Mouse (Mus musculus): ENCODE data around the gene Smc4. TPM values are rescaled to one million over a fixed set of nuclear protein-coding genes. Genes with fewer than 3 reads are reported as not detected.
"Not testable (repeated sequence)": the region's sequence is repeated elsewhere in the genome, so short reads cannot be mapped to it uniquely, and the experiment has no call there.

The Smc4 gene
- polyA plus RNA-seq, 1 experiment from 2014 or later, result 143 TPM

DNA sequence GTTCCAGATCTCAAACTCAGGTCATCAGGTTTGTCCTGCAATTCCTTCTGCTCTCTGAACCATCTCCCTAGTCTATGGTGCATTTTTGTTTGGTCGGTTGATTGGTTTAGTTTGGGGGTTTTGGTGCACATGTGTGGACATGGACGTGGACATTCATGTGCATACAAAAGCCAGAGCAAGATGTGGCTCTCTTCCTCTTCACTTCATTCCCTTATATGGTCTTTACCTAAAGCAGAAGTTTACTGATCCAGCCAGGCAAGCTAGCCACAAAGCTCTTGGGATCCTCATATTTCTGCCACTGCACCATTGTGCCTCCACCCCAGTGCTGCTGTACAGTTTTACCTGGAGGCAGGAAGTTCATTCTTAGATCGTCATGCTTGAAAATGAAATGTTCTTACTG lies 12.6 kb downstream of the Smc4 start:
- no peak overlapping the region for H3K27ac ChIP-seq (replicated peaks)
- H3K4me3 ChIP-seq (replicated peaks), result no peak overlapping the region
- no peaks in the 10 kb centered on the region for H3K9me3 ChIP-seq (replicated peaks)
- no peak overlapping the region for H3K4me2 ChIP-seq (replicated peaks)
- ATAC-seq (ENCODE audit: insufficient number of reproducible peaks, low FRiP score, low TSS enrichment, low read depth), result no peak
- no peaks in the 10 kb centered on the region for H3K27me3 ChIP-seq
- no peaks in the 10 kb centered on the region for H3K4me1 ChIP-seq
- H3K9ac ChIP-seq, result no peak overlapping the region
- H3K36me3 ChIP-seq, result peaks cover 27% of the 10 kb centered on the region
- WGBS, result 89% methylated on average over 3 of the region's 3 CpGs

DNA sequence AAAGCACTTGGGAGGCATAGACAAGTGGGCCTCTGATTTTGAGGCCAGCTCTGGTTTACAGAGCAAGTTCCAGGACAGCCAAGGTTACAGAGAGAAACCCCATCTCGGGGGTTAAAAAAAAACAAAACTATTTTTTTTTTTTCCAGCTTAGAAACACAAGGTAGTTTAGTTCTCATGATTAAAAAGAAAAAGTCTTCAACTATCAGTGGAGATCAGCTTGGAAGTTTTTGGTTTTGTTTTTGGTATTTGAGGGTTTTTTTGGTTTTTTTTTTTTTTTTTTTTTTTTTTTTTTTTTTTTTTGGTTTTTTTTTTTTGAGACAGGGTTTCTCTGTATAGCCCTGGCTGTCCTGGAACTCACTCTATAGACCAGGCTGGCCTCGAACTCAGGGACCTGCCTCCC lies 14.1 kb downstream of the Smc4 start:
- not testable (repeated sequence) for H3K4me1 ChIP-seq; H3K9me3 ChIP-seq (replicated peaks); H3K27me3 ChIP-seq; H3K4me2 ChIP-seq (replicated peaks); H3K9ac ChIP-seq; H3K27ac ChIP-seq (replicated peaks); H3K4me3 ChIP-seq (replicated peaks); ATAC-seq (ENCODE audit: insufficient number of reproducible peaks, low FRiP score, low TSS enrichment, low read depth)
- WGBS, result 99% methylated on average over 2 of the region's 2 CpGs
- peaks cover 33% of the 10 kb centered on the region for H3K36me3 ChIP-seq

- 89% methylated on average over 2 of the region's 2 CpGs for WGBS
These were observed 15.7 kb downstream of the Smc4 start for GRCm38 (mm10) chr3:69020285-69020684.

GRCm38 (mm10) chr3:69020764-69021163 lies 16.2 kb downstream of the Smc4 start:
- H3K9me3 ChIP-seq (replicated peaks), result no peaks in the 10 kb centered on the region
- no peak overlapping the region for H3K9ac ChIP-seq
- H3K4me1 ChIP-seq, result no peaks in the 10 kb centered on the region
- ATAC-seq (ENCODE audit: insufficient number of reproducible peaks, low FRiP score, low TSS enrichment, low read depth), result no peak
- no peaks in the 10 kb centered on the region for H3K27me3 ChIP-seq
- H3K36me3 ChIP-seq, result peaks cover 39% of the 10 kb centered on the region
- no peak overlapping the region for H3K27ac ChIP-seq (replicated peaks)
- H3K4me3 ChIP-seq (replicated peaks), result no peak overlapping the region
- no peak overlapping the region for H3K4me2 ChIP-seq (replicated peaks)

More at GRCm38 (mm10) chr3:69020285-69020684, 15.7 kb downstream of the Smc4 start:
- Histone ChIP-seq H3K9ac (no peak overlapping the region), H3K4me2 (replicated peaks) (no peak overlapping the region), H3K27ac (replicated peaks) (no peak overlapping the region), H3K4me1 (no peaks in the 10 kb centered on the region), H3K27me3 (no peaks in the 10 kb centered on the region), H3K9me3 (replicated peaks) (no peaks in the 10 kb centered on the region), H3K36me3 (peaks cover 39% of the 10 kb centered on the region), H3K4me3 (replicated peaks) (no peak overlapping the region)
- no peak for ATAC-seq (ENCODE audit: insufficient number of reproducible peaks, low FRiP score, low TSS enrichment, low read depth)

- H3K9ac ChIP-seq, result no peak overlapping the region
- 98% methylated on average over 1 of the region's 1 CpGs for WGBS
- no peak overlapping the region for H3K4me2 ChIP-seq (replicated peaks)
- no peak overlapping the region for H3K27ac ChIP-seq (replicated peaks)
- ATAC-seq (ENCODE audit: insufficient number of reproducible peaks, low FRiP score, low TSS enrichment, low read depth), result no peak
- H3K9me3 ChIP-seq (replicated peaks), result no peaks in the 10 kb centered on the region
- no peak overlapping the region for H3K4me3 ChIP-seq (replicated peaks)
- H3K36me3 ChIP-seq, result peaks cover 56% of the 10 kb centered on the region
- no peaks in the 10 kb centered on the region for H3K27me3 ChIP-seq
- H3K4me1 ChIP-seq, result no peaks in the 10 kb centered on the region
These were observed 21.7 kb downstream of the Smc4 start for GRCm38 (mm10) chr3:69026133-69026783.

DNA sequence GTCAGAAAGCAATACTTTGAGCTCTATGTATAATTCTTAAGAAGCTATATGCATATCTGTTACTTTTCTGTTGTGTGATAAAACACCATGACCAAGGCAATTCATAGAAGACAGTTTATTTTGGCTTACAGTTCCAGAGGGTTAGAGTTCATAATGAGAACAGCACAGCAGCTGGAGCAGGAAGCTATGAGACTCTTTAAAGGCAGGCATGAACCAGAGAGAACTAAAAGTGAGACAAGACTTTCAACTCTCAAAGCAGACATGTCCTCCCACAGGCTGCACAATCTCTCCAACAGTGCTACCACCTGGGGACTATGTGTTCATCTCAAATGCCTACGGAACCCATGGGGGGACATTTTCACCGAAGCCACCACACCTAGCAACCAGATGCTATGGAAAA lies 35.6 kb downstream of the Smc4 start:
- Histone ChIP-seq H3K4me2 (replicated peaks) (0 out of 2 replicates have a peak overlapping the region, but pooled peaks have one; percentile 15), H3K27me3 (no peaks in the 10 kb centered on the region), H3K36me3 (peaks cover 13% of the 10 kb centered on the region), H3K9ac (no peak overlapping the region), H3K27ac (replicated peaks) (no peak overlapping the region), H3K9me3 (replicated peaks) (no peaks in the 10 kb centered on the region), H3K4me3 (replicated peaks) (no peak overlapping the region), H3K4me1 (peaks cover 9% of the 10 kb centered on the region; the same call in 1 of the 2 replicates)
- ATAC-seq (ENCODE audit: insufficient number of reproducible peaks, low FRiP score, low TSS enrichment, low read depth), result no peak
- 90% methylated on average over 2 of the region's 2 CpGs for whole genome bisulfite sequencing

- no peaks in the 10 kb centered on the region for H3K27me3 ChIP-seq
- H3K36me3 ChIP-seq, result peaks cover 5% of the 10 kb centered on the region
- H3K4me1 ChIP-seq, result peaks cover 17% of the 10 kb centered on the region
- H3K27ac ChIP-seq (replicated peaks), result no peak overlapping the region
- H3K4me2 ChIP-seq (replicated peaks), result peak overlapping the region; percentile 11; the same call in 1 of the 2 replicates
- H3K4me3 ChIP-seq (replicated peaks), result peak overlapping the region; percentile 15; the same call in 1 of the 2 replicates
- no peaks in the 10 kb centered on the region for H3K9me3 ChIP-seq (replicated peaks)
- WGBS, result 58% methylated on average over 5 of the region's 5 CpGs
- no peak overlapping the region for H3K9ac ChIP-seq
- ATAC-seq (ENCODE audit: insufficient number of reproducible peaks, low FRiP score, low TSS enrichment, low read depth), result no peak
These were observed 36.8 kb downstream of the Smc4 start for GRCm38 (mm10) chr3:69041298-69041697.

DNA sequence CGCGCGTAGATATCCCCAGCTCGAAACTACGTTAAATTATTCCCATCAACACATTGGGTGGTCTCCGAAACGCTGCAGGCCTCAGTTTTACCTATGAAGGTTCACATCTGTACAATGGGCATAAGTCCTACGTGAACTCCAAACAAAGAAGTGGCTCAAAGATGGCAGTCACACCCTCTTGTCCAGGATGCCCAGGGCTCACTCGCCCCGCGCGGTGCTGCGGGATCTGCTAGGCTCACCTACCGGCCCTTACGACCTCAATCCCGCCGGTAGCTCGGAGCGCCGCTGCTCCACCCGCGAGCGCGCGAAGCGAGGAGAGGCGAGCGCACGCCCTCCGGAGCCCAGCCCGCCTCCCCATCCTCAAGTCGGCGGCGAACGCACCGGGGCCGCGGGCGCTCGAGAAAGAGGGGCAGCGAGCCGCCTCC lies 39.6 kb downstream of the Smc4 start:
- H3K4me3 ChIP-seq (replicated peaks), result peak overlapping the region; percentile 89
- ATAC-seq (ENCODE audit: insufficient number of reproducible peaks, low FRiP score, low TSS enrichment, low read depth), result peak; percentile 57; the same call in 1 of the 2 replicates
- H3K9me3 ChIP-seq (replicated peaks), result no peaks in the 10 kb centered on the region
- H3K9ac ChIP-seq, result peak overlapping the region; percentile 84
- WGBS, result under 1% methylated on average over 35 of the region's 42 CpGs
- no peaks in the 10 kb centered on the region for H3K36me3 ChIP-seq
- H3K4me2 ChIP-seq (replicated peaks), result peak overlapping the region; percentile 81
- H3K27ac ChIP-seq (replicated peaks), result peak overlapping the region; percentile 92
- H3K27me3 ChIP-seq, result no peaks in the 10 kb centered on the region
- H3K4me1 ChIP-seq, result peaks cover 17% of the 10 kb centered on the region

GRCm38 (mm10) chr3:69044645-69045399 lies 40.3 kb downstream of the Smc4 start, which contains the start of gene Trim59:
Gene Trim59, minus strand, starts transcription at chr3:69044755.
- under 1% methylated on average over 77 of the region's 80 CpGs for WGBS
- peaks cover 17% of the 10 kb centered on the region for H3K4me1 ChIP-seq

DNA sequence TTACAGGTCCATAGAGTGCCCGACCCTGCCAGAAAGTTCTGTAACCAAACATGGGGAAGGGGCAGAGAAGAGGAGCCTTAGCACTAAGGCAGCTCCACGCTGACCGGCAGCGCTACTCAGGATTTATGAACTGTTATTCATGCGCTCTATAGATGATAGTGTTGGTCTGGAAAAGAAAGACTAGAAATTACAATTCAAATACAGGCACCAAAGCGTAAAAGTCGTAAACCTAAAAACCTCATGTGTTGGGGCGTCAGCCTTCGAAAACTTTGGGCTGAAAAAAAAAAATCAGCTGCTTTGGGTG lies 40.8 kb downstream of the Smc4 start:
- H3K9me3 ChIP-seq (replicated peaks), result no peaks in the 10 kb centered on the region
- H3K4me1 ChIP-seq, result peaks cover 17% of the 10 kb centered on the region
- H3K4me2 ChIP-seq (replicated peaks), result peak overlapping the region; percentile 81
- H3K27me3 ChIP-seq, result no peaks in the 10 kb centered on the region
- H3K36me3 ChIP-seq, result no peaks in the 10 kb centered on the region
- H3K4me3 ChIP-seq (replicated peaks), result peak overlapping the region; percentile 89
- H3K9ac ChIP-seq, result peak overlapping the region; percentile 53
- peak overlapping the region; percentile 92 for H3K27ac ChIP-seq (replicated peaks)
- 2% methylated on average over 9 of the region's 9 CpGs for WGBS
- no peak for ATAC-seq (ENCODE audit: insufficient number of reproducible peaks, low FRiP score, low TSS enrichment, low read depth)

More at GRCm38 (mm10) chr3:69044645-69045399, 40.3 kb downstream of the Smc4 start, which contains the start of gene Trim59:
- Histone ChIP-seq H3K9ac (peak within 1 kb of the TSS; percentile 84), H3K9me3 (replicated peaks) (no peaks in the 10 kb centered on the region), H3K36me3 (no peaks in the 10 kb centered on the region), H3K27ac (replicated peaks) (peak within 1 kb of the TSS; percentile 92), H3K4me2 (replicated peaks) (peak within 1 kb of the TSS; percentile 81), H3K4me3 (replicated peaks) (peak within 1 kb of the TSS; percentile 89), H3K27me3 (no peaks in the 10 kb centered on the region)
- peak; percentile 96 for ATAC-seq (ENCODE audit: insufficient number of reproducible peaks, low FRiP score, low TSS enrichment, low read depth)

GRCm38 (mm10) chr3:69045750-69046149 lies 41.2 kb downstream of the Smc4 start:
- no peak overlapping the region for H3K9ac ChIP-seq
- H3K9me3 ChIP-seq (replicated peaks), result no peaks in the 10 kb centered on the region
- WGBS, result 21% methylated on average over 13 of the region's 13 CpGs
- peak overlapping the region; percentile 89 for H3K4me3 ChIP-seq (replicated peaks)
- H3K27ac ChIP-seq (replicated peaks), result no peak overlapping the region; the same call in 1 of the 2 replicates
- no peak for ATAC-seq (ENCODE audit: insufficient number of reproducible peaks, low FRiP score, low TSS enrichment, low read depth)
- no peaks in the 10 kb centered on the region for H3K27me3 ChIP-seq
- H3K36me3 ChIP-seq, result no peaks in the 10 kb centered on the region
- H3K4me1 ChIP-seq, result peaks cover 15% of the 10 kb centered on the region
- peak overlapping the region; percentile 81 for H3K4me2 ChIP-seq (replicated peaks)
